Mouse (Mus musculus): ENCODE measurements around the gene Dcpp2.
"Not testable (repeated sequence)": the region's sequence is repeated elsewhere in the genome, so short reads cannot be mapped to it uniquely, and the experiment has no call there.

Gene Dcpp2

GRCm38 (mm10) chr17:23931157-23931556 is 50.5 kb downstream of the Dcpp2 start:
- no peak for DNase-seq

DNA sequence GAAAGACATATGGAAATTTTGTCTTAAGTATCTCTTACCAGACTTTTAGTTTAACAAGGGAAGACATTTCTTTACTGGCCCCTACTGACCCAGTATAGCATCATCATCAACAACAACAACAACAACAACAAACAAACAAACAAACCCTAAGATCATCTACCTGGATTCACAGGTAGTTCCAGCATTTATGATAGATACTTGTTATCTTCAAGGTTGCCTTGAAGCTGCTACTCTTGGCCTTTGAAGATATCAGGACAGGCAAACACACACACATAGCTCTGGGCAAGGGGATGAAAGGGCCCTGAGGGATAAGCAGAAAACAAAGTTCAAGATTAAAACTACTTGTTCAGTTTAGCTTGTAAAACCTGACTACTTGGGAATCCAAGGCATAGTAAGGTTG is 60.7 kb downstream of the Dcpp2 start, which contains the start of gene Sbp:
Gene Sbp (plus strand): TSS at position 301 of the 400 bp plus-strand sequence.
- DNase-seq: no peak

- not testable (repeated sequence) for DNase-seq
Measured at GRCm38 (mm10) chr17:23947486-23947885, 66.8 kb downstream of the Dcpp2 start.

GRCm38 (mm10) chr17:23949068-23949467 is 68.4 kb downstream of the Dcpp2 start:
- no peak for DNase-seq
